Mouse (Mus musculus): ENCODE results near the gene Ankrd31.

GRCm38 (mm10) chr13:96742871-96743270, 5.2 kb upstream of the Ankrd31 start:
- TF ChIP-seq CTCF (IDR thresholded peaks at IDR 0.05) (no peak), EP300 (IDR thresholded peaks at IDR 0.05; ENCODE audit: insufficient read depth, low read depth, low read length) (no peak), POLR2A (IDR thresholded peaks at IDR 0.05; ENCODE audit: insufficient read depth, low read depth, low read length) (no peak)

All from heart, adult 2 months (tissue).